8 mouse cellular contexts compared by ENCODE assay signal in the genomic region with DNA sequence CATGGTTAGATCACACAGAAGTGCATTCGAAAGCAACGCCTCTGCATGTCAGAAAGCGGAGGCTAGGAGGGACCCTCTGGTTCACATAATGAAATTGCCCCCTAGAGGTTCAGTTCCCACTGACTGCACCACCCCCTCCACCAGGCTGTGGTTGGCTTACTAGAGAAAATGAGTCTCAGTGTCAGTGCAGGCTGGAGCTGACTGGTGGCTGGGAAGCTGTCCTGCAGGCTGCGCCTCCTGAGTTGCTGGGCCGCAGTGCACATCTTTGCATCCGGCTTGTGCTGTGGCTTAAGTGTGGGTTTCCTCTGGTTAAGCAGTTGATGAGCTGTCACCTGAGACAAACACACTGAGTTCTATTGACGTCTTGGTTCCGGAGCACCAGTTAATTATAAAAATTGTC.
DNase-seq lines count a peak whose midpoint lies in the region; ATAC-seq and TF ChIP-seq lines count a peak whose summit lies in the region.

No protein-coding gene starts in this region.

- DNase-seq in B cell, adult 2 months = peak; percentile 78 to 80
- no peak for DNase-seq in hindbrain, embryonic 14.5 days (ENCODE audit: low spot score)
- DNase-seq in midbrain, postnatal 0 days (ENCODE audit: low spot score) = peak; percentile 62
- DNase-seq in left cerebral cortex, postnatal 10 days (ENCODE audit: extremely low spot score in 1 of 2, low spot score in 2 of 2) = no peak
- DNase-seq in heart, adult 11 months = no peak
- no peak for DNase-seq in ovary, adult 18-20 months (ENCODE audit: low spot score)
- DNase-seq in gastrocnemius, adult 18-20 months (ENCODE audit: low spot score) = no peak

- H3K9me3 ChIP-seq in hindbrain, embryonic 14.5 days (ENCODE audit: control insufficient read depth, low read length) = no peaks in the 10 kb centered on the region
- H3K9me3 ChIP-seq in midbrain, postnatal 0 days (ENCODE audit: low read length) = no peaks in the 10 kb centered on the region

- H3K4me3 ChIP-seq in hindbrain, embryonic 14.5 days (replicated peaks; ENCODE audit: low read length) = no peak overlapping the region
- H3K4me3 ChIP-seq in midbrain, postnatal 0 days (ENCODE audit: low read depth, low read length) = no peak overlapping the region

- no peak overlapping the region for H3K4me2 ChIP-seq in hindbrain, embryonic 14.5 days (replicated peaks)
- H3K4me2 ChIP-seq in midbrain, postnatal 0 days (ENCODE audit: low read depth, low read length, poor library complexity, severe bottlenecking) = no peak overlapping the region

- peak; percentile 54 for TF ChIP-seq CTCF in midbrain, postnatal 0 days (IDR thresholded peaks at IDR 0.05)

- no peaks in the 10 kb centered on the region for H3K27me3 ChIP-seq in hindbrain, embryonic 14.5 days (ENCODE audit: control insufficient read depth, insufficient read depth, low read length)
- no peaks in the 10 kb centered on the region for H3K27me3 ChIP-seq in midbrain, postnatal 0 days (ENCODE audit: insufficient read depth, low read length)

- intact Hi-C loops in left cerebral cortex, postnatal 10 days (cut with DNase I) = no loop called here

- H3K36me3 ChIP-seq in hindbrain, embryonic 14.5 days (replicated peaks; ENCODE audit: control insufficient read depth, insufficient read depth) = peaks cover under 1% of the 10 kb centered on the region; the same call in 1 of the 2 replicates
- H3K36me3 ChIP-seq in midbrain, postnatal 0 days (ENCODE audit: insufficient read depth, low read length) = peaks cover 4% of the 10 kb centered on the region; the same call in 1 of the 2 replicates

- ATAC-seq in activated CD4-positive, CD25-positive, alpha-beta regulatory T cell, adult 4 months = peak; percentile 66
- ATAC-seq in hindbrain, embryonic 14.5 days (ENCODE audit: low FRiP score) = peak; percentile 77; the same call in 1 of the 2 replicates
- ATAC-seq in midbrain, postnatal 0 days (ENCODE audit: low FRiP score) = no peak

- peaks cover 7% of the 10 kb centered on the region for H3K4me1 ChIP-seq in hindbrain, embryonic 14.5 days (replicated peaks; ENCODE audit: control insufficient read depth, insufficient read depth, low read length)
- no peaks in the 10 kb centered on the region for H3K4me1 ChIP-seq in midbrain, postnatal 0 days (ENCODE audit: insufficient read depth, low read length)

- WGBS in hindbrain, embryonic 14.5 days = 31% methylated on average over 8 of the region's 8 CpGs
- WGBS in midbrain, postnatal 0 days = 42% methylated on average over 8 of the region's 8 CpGs

- no peak overlapping the region for H3K9ac ChIP-seq in hindbrain, embryonic 14.5 days
- H3K9ac ChIP-seq in midbrain, postnatal 0 days (replicated peaks; ENCODE audit: low read length, poor library complexity, severe bottlenecking) = no peak overlapping the region

- H3K27ac ChIP-seq in hindbrain, embryonic 14.5 days = no peak overlapping the region
- no peak overlapping the region for H3K27ac ChIP-seq in midbrain, postnatal 0 days (ENCODE audit: low read depth, low read length)

Comparison
In these comparisons a context has a peak if more than half of its experiments do, and no peak if none do; other contexts are left out.
1. DNase-seq: peak in B cell, adult 2 months (2 of 2) and midbrain, postnatal 0 days (single experiment); none in hindbrain, embryonic 14.5 days (single experiment), left cerebral cortex, postnatal 10 days (0 of 2), heart, adult 11 months (single experiment), ovary, adult 18-20 months (single experiment) and gastrocnemius, adult 18-20 months (single experiment).